Mouse (Mus musculus): ENCODE data around the gene Heca. TPM values are rescaled to one million over a fixed set of nuclear protein-coding genes. Genes with fewer than 3 reads are reported as not detected.

Gene Heca
- total RNA-seq, 2 experiments from 2014 or later = 33.4 to 34.3 TPM

Other genes starting within 250 kb of the Heca start
- gene Cited2, start 224.8 kb downstream of the Heca start, total RNA-seq (2021) = 10 to 100 TPM; 53.2 to 62.9 TPM
- gene Txlnb, start 151.8 kb downstream of the Heca start, total RNA-seq (2021) = 100 to 1,000 TPM; 326 to 381 TPM
- gene Abracl, start 75.2 kb upstream of the Heca start, total RNA-seq (2021) = 10 to 100 TPM; 26.2 to 30.7 TPM
- 10 to 100 TPM; 27.6 to 30.5 TPM for gene Reps1, start 107.8 kb upstream of the Heca start, total RNA-seq (2021)

All from heart, postnatal 36 days (tissue).